Mouse (Mus musculus) kidney, embryonic 16.5 days (tissue): Measurements from ENCODE around the gene Cox4i2. TPM values are rescaled to one million over a fixed set of nuclear protein-coding genes. Genes with fewer than 3 reads are reported as not detected.
A peak's percentile ranks its signal among the peaks of the same experiment; 100 is the strongest.

Experiments used
- ATAC-seq: fragments of 200-750 bp; cut with Nextera tagmentation; 2 replicates; pipeline ENCODE4 v1.8.0; 2017; ENCODE audit warnings: moderate TSS enrichment; ENCODE audit not compliant: low FRiP score, low TSS enrichment
- H3K27ac ChIP-seq: fragments of 300-500 bp; sonication (generic); 2 replicates; pipeline ENCODE4 v1.5.1; 2014; ENCODE audit warnings: low read length
- H3K27me3 ChIP-seq: fragments of 300-500 bp; sonication (generic); 2 replicates; pipeline ENCODE4 v1.6.1; 2014; ENCODE audit warnings: low read length, control low read depth, mixed read lengths; ENCODE audit not compliant: insufficient read depth
- H3K36me3 ChIP-seq: fragments of 300-500 bp; sonication (generic); 2 replicates; pipeline ENCODE4 v1.6.1; 2014; ENCODE audit warnings: low read length, control low read depth, mixed read lengths; ENCODE audit not compliant: insufficient read depth
- H3K4me1 ChIP-seq: fragments of 300-500 bp; sonication (generic); 2 replicates; pipeline ENCODE4 v1.6.1; 2014; ENCODE audit warnings: low read length, control low read depth, mixed read lengths; ENCODE audit not compliant: insufficient read depth
- H3K4me2 ChIP-seq: fragments of 300-500 bp; sonication (generic); replicated peaks from 2 replicates; pipeline ENCODE4 v1.6.1; 2014; ENCODE audit warnings: low read depth, low read length
- H3K4me3 ChIP-seq: fragments of 300-500 bp; sonication (generic); 2 replicates; pipeline ENCODE4 v1.5.1; 2014; ENCODE audit warnings: mild to moderate bottlenecking, low read length
- H3K9ac ChIP-seq: fragments of 300-500 bp; sonication (generic); replicated peaks from 2 replicates; pipeline ENCODE4 v1.6.1; 2014; ENCODE audit warnings: low read length
- H3K9me3 ChIP-seq: fragments of 300-500 bp; sonication (generic); 2 replicates; pipeline ENCODE4 v1.6.1; 2016; ENCODE audit warnings: low read length, control low read depth
- WGBS: fragments of 180-500 bp; shearing (Covaris S2); extraction: QIAGEN DNeasy Blood & Tissue Kit; methylation state at CpG from one replicate; pipeline ENCODE4 v1.1.7; 2014; 5-methylcytosine and 5-hydroxymethylcytosine counted together
- polyA plus RNA-seq: library from polyadenylated mRNA; unstranded; fragments of >200 nt; fragmentation: Nextera tagmentation; extraction: Ambion mirVana; gene quantifications from 2 replicates; pipeline ENCODE4 v1.2.1, GENCODE M21; 2015

The Cox4i2 gene
- polyA plus RNA-seq, 1 experiment from 2014 or later = 22.1 TPM

- Histone ChIP-seq H3K9ac (no peak overlapping the region), H3K36me3 (no peaks in the 10 kb centered on the region), H3K4me2 (no peak overlapping the region), H3K27me3 (no peaks in the 10 kb centered on the region), H3K4me3 (no peak overlapping the region), H3K9me3 (no peaks in the 10 kb centered on the region), H3K27ac (peak overlapping the region; percentile 20; the same call in 1 of the 2 replicates), H3K4me1 (peaks cover 34% of the 10 kb centered on the region)
- WGBS = 86% methylated on average over 5 of the region's 5 CpGs
- no peak for ATAC-seq
Measured at GRCm38 (mm10) chr2:152803081-152803480, 49.1 kb downstream of the Cox4i2 start.

GRCm38 (mm10) chr2:152804408-152805110 is 50.6 kb downstream of the Cox4i2 start:
- Histone ChIP-seq H3K9ac (0 out of 2 replicates have a peak overlapping the region, but pooled peaks have one; percentile 22), H3K27me3 (no peaks in the 10 kb centered on the region), H3K36me3 (no peaks in the 10 kb centered on the region), H3K4me3 (no peak overlapping the region), H3K4me1 (peaks cover 34% of the 10 kb centered on the region), H3K4me2 (peak overlapping the region; percentile 20; the same call in 1 of the 2 replicates), H3K27ac (peak overlapping the region; percentile 84), H3K9me3 (no peaks in the 10 kb centered on the region)
- 7% methylated on average over 6 of the region's 6 CpGs for WGBS
- ATAC-seq = peak; percentile 85

- ATAC-seq = no peak; the same call in 1 of the 2 replicates
Measured at GRCm38 (mm10) chr2:152805111-152805490, 51.1 kb downstream of the Cox4i2 start.

GRCm38 (mm10) chr2:152806037-152806436 is 52.1 kb downstream of the Cox4i2 start:
- ATAC-seq = no peak
- H3K9me3 ChIP-seq = no peaks in the 10 kb centered on the region
- WGBS = 73% methylated on average over 2 of the region's 2 CpGs
- H3K27me3 ChIP-seq = no peaks in the 10 kb centered on the region
- peak overlapping the region; percentile 84; the same call in 1 of the 2 replicates for H3K27ac ChIP-seq
- no peak overlapping the region for H3K4me2 ChIP-seq
- H3K36me3 ChIP-seq = no peaks in the 10 kb centered on the region
- H3K9ac ChIP-seq = no peak overlapping the region
- H3K4me1 ChIP-seq = peaks cover 42% of the 10 kb centered on the region
- H3K4me3 ChIP-seq = no peak overlapping the region

More at GRCm38 (mm10) chr2:152805111-152805490, 51.1 kb downstream of the Cox4i2 start:
- no peaks in the 10 kb centered on the region for H3K36me3 ChIP-seq
- no peak overlapping the region for H3K4me3 ChIP-seq
- H3K4me1 ChIP-seq = peaks cover 35% of the 10 kb centered on the region
- H3K9ac ChIP-seq = 0 out of 2 replicates have a peak overlapping the region, but pooled peaks have one; percentile 5
- 40% methylated on average over 5 of the region's 5 CpGs for WGBS
- no peaks in the 10 kb centered on the region for H3K9me3 ChIP-seq
- no peaks in the 10 kb centered on the region for H3K27me3 ChIP-seq
- H3K4me2 ChIP-seq = no peak overlapping the region
- H3K27ac ChIP-seq = peak overlapping the region; percentile 84

- H3K27ac ChIP-seq = no peak overlapping the region
- H3K4me3 ChIP-seq = no peak overlapping the region
- H3K9ac ChIP-seq = no peak overlapping the region
- H3K4me2 ChIP-seq = no peak overlapping the region
- H3K36me3 ChIP-seq = no peaks in the 10 kb centered on the region
- H3K4me1 ChIP-seq = peaks cover 53% of the 10 kb centered on the region
- no peaks in the 10 kb centered on the region for H3K27me3 ChIP-seq
- no peak for ATAC-seq
- WGBS = 91% methylated on average over 3 of the region's 3 CpGs
- H3K9me3 ChIP-seq = no peaks in the 10 kb centered on the region
Measured at GRCm38 (mm10) chr2:152808178-152808577, 54.2 kb downstream of the Cox4i2 start.

- 74% methylated on average over 5 of the region's 5 CpGs for WGBS
- no peaks in the 10 kb centered on the region for H3K27me3 ChIP-seq
- no peak for ATAC-seq
- peaks cover 37% of the 10 kb centered on the region for H3K4me1 ChIP-seq
- no peak overlapping the region for H3K9ac ChIP-seq
- no peaks in the 10 kb centered on the region for H3K36me3 ChIP-seq
- no peak overlapping the region for H3K27ac ChIP-seq
- no peak overlapping the region for H3K4me2 ChIP-seq
- H3K9me3 ChIP-seq = no peaks in the 10 kb centered on the region
- H3K4me3 ChIP-seq = no peak overlapping the region
Measured at GRCm38 (mm10) chr2:152810158-152810941, 56.4 kb downstream of the Cox4i2 start.

GRCm38 (mm10) chr2:152811336-152812165 is 57.6 kb downstream of the Cox4i2 start:
- no peak overlapping the region for H3K4me2 ChIP-seq
- no peak overlapping the region for H3K9ac ChIP-seq
- 20% methylated on average over 3 of the region's 3 CpGs for WGBS
- peaks cover 38% of the 10 kb centered on the region for H3K4me1 ChIP-seq
- no peaks in the 10 kb centered on the region for H3K36me3 ChIP-seq
- H3K27ac ChIP-seq = peak overlapping the region; percentile 58
- H3K4me3 ChIP-seq = no peak overlapping the region
- no peaks in the 10 kb centered on the region for H3K27me3 ChIP-seq
- no peaks in the 10 kb centered on the region for H3K9me3 ChIP-seq
- ATAC-seq = peak; percentile 21; the same call in 1 of the 2 replicates

- no peak overlapping the region for H3K4me3 ChIP-seq
- H3K27ac ChIP-seq = no peak overlapping the region
- ATAC-seq = no peak
- no peaks in the 10 kb centered on the region for H3K36me3 ChIP-seq
- H3K9me3 ChIP-seq = no peaks in the 10 kb centered on the region
- H3K27me3 ChIP-seq = no peaks in the 10 kb centered on the region
- peaks cover 55% of the 10 kb centered on the region for H3K4me1 ChIP-seq
- no peak overlapping the region for H3K9ac ChIP-seq
- WGBS = 100% methylated on average over 1 of the region's 1 CpGs
- H3K4me2 ChIP-seq = no peak overlapping the region
Measured at GRCm38 (mm10) chr2:152813232-152813631, 59.3 kb downstream of the Cox4i2 start.

- Histone ChIP-seq H3K27me3 (no peaks in the 10 kb centered on the region), H3K4me1 (peaks cover 66% of the 10 kb centered on the region), H3K4me3 (no peak overlapping the region), H3K27ac (no peak overlapping the region), H3K9me3 (peaks cover 5% of the 10 kb centered on the region; the same call in 1 of the 2 replicates), H3K9ac (no peak overlapping the region), H3K4me2 (no peak overlapping the region), H3K36me3 (peaks cover 5% of the 10 kb centered on the region)
- 72% methylated on average over 6 of the region's 6 CpGs for whole genome bisulfite sequencing
- no peak for ATAC-seq
Measured at GRCm38 (mm10) chr2:152814213-152814874, 60.4 kb downstream of the Cox4i2 start.
